Mouse (Mus musculus): ENCODE results near the gene Gm43738.

DNA sequence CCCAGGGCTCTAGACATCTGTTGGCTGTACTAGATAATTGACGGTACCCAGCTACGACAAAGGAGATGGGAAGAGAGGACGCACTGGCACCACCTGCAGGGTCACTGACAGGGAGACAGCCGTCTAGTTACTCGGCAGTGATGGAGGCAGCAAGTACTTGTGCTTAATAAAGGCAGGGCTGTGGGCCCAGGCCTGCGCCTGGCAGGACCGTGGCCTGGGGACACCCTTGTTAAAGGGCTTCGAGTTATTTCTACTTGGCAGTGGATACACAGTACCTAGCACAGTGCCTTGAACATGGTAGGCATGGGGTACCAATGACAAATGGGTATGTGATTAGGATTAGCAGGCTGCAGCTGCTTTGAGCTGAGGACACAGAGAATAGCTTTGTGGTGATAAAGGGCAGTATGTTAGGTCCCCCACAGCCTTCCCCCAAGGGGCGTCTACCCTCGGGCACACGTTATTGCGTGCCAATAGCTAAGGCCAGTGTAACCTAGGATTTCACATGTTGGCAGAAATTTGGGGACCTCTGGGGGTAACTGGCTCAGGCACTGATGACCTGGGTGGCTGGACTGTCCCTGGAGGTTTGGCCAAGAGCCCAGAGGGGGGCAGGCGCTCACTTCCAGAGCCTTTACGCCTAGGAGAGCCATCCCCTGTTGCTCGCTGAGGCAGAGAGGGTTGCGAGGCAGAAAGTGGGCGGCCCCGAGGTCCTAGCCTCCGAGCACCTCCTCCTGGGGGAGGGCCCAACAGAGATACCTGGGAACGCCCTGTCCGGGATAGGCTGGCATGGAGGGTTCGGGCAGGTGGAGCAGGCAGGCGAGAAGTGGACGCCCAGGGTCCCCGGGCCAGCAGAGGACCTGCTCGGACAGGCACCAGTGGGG is 46.4 kb upstream of the Gm43738 start:
- TF ChIP-seq ZNF384 (IDR thresholded peaks at IDR 0.05; ENCODE audit: low read depth, low read length) (no peak), HCFC1 (IDR thresholded peaks at IDR 0.05; ENCODE audit: borderline replicate concordance, insufficient read depth, low read length) (no peak), CHD2 (IDR thresholded peaks at IDR 0.05; ENCODE audit: low read depth, low read length) (no peak), ZC3H11A (IDR thresholded peaks at IDR 0.05; ENCODE audit: borderline replicate concordance, low read depth, low read length) (no peak)

Data from ES-E14 (cell line).